Mouse (Mus musculus): ENCODE data around the gene Pank1. TPM values are rescaled to one million over a fixed set of nuclear protein-coding genes. Genes with fewer than 3 reads are reported as not detected.

Gene Pank1
- polyA plus RNA-seq, 1 experiment from 2014 or later: 7.5 TPM

DNA sequence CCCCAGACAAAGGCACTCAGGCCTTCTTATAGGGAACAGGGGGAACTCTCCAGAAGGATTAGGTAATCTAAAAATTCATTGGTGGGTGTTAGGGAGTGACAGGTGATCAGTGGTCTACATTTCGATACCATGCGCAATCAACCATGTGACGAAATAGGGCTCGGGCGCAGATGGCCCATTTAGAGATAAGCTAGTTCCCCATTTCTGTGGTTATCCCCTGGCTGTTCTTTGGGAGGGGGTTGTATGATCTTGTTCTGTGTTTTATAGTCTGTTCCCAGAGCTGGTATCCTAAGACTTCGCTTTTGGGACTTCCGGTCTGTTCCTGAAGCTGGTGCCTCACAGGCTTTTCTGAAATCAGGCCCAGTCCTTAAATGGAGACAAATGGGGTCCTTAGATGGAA is 26.2 kb upstream of the Pank1 start:
- Histone ChIP-seq H3K27me3 (ENCODE audit: control insufficient read depth, insufficient read depth, low read depth, low read length) (no peaks in the 10 kb centered on the region), H3K27ac (ENCODE audit: low read length) (no peak overlapping the region), H3K9ac (ENCODE audit: low read length) (no peak overlapping the region), H3K4me1 (replicated peaks; ENCODE audit: control insufficient read depth, insufficient read depth, low read length) (no peaks in the 10 kb centered on the region), H3K4me2 (ENCODE audit: low read depth, low read length) (no peak overlapping the region), H3K36me3 (ENCODE audit: control insufficient read depth, insufficient read depth, low read length) (no peaks in the 10 kb centered on the region), H3K9me3 (ENCODE audit: control insufficient read depth, low read length) (no peaks in the 10 kb centered on the region), H3K4me3 (ENCODE audit: low read length) (no peak overlapping the region)
- 89% methylated on average over 7 of the region's 7 CpGs for WGBS
- ATAC-seq (ENCODE audit: low read depth): no peak

DNA sequence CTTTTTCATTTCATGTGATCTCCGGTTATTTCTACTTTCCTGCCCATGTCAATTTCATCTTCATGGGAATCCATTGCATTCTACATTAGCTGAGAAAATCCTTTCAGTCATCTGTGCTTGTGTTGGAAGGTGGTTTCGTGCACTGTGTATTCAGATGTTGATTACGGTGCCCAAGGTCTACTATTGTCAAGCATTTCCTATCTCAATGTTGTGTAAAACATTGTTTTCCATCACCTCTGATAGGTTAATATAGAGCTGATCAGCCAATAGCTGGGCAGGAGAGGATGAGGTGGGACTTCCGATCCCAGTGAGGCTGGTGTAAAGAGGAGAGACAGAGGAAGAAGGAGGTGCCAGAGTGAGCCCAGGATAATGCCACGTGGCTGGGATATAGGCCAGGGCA is 24.8 kb upstream of the Pank1 start:
- Histone ChIP-seq H3K27me3 (ENCODE audit: control insufficient read depth, insufficient read depth, low read depth, low read length) (no peaks in the 10 kb centered on the region), H3K9ac (ENCODE audit: low read length) (no peak overlapping the region), H3K4me2 (ENCODE audit: low read depth, low read length) (no peak overlapping the region), H3K9me3 (ENCODE audit: control insufficient read depth, low read length) (no peaks in the 10 kb centered on the region), H3K36me3 (ENCODE audit: control insufficient read depth, insufficient read depth, low read length) (no peaks in the 10 kb centered on the region), H3K27ac (ENCODE audit: low read length) (no peak overlapping the region), H3K4me1 (replicated peaks; ENCODE audit: control insufficient read depth, insufficient read depth, low read length) (no peaks in the 10 kb centered on the region), H3K4me3 (ENCODE audit: low read length) (no peak overlapping the region)
- WGBS: 82% methylated on average over 5 of the region's 5 CpGs
- no peak for ATAC-seq (ENCODE audit: low read depth)

DNA sequence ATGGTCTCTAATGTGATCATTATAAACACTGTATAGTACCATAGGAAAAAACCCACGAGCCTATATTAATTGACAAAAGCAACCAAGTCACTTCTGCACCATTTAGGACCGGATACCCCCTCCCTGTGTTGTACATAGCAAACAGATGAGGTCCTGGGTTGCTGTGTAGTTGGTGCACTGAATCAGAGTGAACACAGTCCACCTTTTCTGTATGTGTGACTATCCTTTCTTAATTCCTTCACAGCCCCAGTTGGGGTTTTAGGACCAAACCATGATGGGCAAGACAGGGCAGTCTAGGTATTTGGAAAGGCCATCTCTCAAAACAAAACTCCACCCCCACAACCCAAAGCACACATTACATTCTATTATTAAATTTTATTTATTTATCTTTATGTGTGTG is 22.5 kb upstream of the Pank1 start:
- no peak for ATAC-seq (ENCODE audit: low read depth)
- Histone ChIP-seq H3K4me2 (ENCODE audit: low read depth, low read length) (no peak overlapping the region), H3K27ac (ENCODE audit: low read length) (no peak overlapping the region), H3K9me3 (ENCODE audit: control insufficient read depth, low read length) (no peaks in the 10 kb centered on the region), H3K4me3 (ENCODE audit: low read length) (no peak overlapping the region), H3K27me3 (ENCODE audit: control insufficient read depth, insufficient read depth, low read depth, low read length) (no peaks in the 10 kb centered on the region), H3K4me1 (replicated peaks; ENCODE audit: control insufficient read depth, insufficient read depth, low read length) (no peaks in the 10 kb centered on the region; the same call in none of the 2 replicates), H3K36me3 (ENCODE audit: control insufficient read depth, insufficient read depth, low read length) (no peaks in the 10 kb centered on the region), H3K9ac (ENCODE audit: low read length) (no peak overlapping the region)
- 78% methylated on average over 2 of the region's 2 CpGs for WGBS

DNA sequence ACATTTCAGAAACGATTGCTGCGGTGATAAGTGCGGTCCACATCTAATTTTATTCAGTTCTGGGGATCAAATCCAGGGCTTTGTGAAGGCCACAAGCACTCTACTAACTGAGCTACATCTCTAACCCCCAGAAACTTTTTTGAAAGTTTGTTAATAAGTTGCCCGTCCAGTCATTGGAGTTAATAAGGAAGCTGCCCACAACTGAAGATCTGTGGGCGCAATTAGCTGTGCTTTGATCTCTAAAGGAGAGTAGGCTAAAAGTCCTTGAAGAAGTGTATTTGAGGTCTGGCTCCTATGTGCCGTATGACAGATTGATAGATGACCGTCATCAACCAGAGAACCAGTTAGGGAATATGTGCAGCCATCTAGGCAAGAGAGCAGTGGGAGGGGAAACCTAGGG is 22.0 kb upstream of the Pank1 start:
- no peaks in the 10 kb centered on the region for H3K36me3 ChIP-seq (ENCODE audit: control insufficient read depth, insufficient read depth, low read length)
- H3K4me1 ChIP-seq (replicated peaks; ENCODE audit: control insufficient read depth, insufficient read depth, low read length): no peaks in the 10 kb centered on the region; the same call in none of the 2 replicates
- no peaks in the 10 kb centered on the region for H3K9me3 ChIP-seq (ENCODE audit: control insufficient read depth, low read length)
- H3K27me3 ChIP-seq (ENCODE audit: control insufficient read depth, insufficient read depth, low read depth, low read length): no peaks in the 10 kb centered on the region
- H3K4me3 ChIP-seq (ENCODE audit: low read length): no peak overlapping the region
- H3K4me2 ChIP-seq (ENCODE audit: low read depth, low read length): no peak overlapping the region
- ATAC-seq (ENCODE audit: low read depth): no peak
- no peak overlapping the region for H3K27ac ChIP-seq (ENCODE audit: low read length)
- H3K9ac ChIP-seq (ENCODE audit: low read length): no peak overlapping the region
- 84% methylated on average over 7 of the region's 7 CpGs for WGBS

DNA sequence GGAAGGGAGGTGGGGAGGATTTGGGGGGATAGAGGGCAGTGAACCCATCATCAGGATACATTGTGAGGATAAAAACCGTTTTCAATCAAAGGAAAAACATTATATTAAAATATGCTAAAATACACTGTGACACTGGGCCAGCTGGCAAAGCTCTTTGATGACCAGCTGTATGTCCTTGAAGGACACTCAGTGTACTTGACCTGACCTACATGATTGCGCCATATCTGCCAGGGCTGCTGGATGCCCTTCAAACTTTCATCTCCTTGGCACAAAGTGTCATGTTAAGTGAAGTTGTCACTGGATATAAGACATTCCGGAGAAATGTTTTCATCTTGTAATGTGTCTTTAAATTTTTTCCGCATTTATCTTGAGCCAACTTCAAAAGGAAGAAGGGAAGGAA is 19.7 kb upstream of the Pank1 start:
- Histone ChIP-seq H3K27me3 (ENCODE audit: control insufficient read depth, insufficient read depth, low read depth, low read length) (no peaks in the 10 kb centered on the region), H3K27ac (ENCODE audit: low read length) (peak overlapping the region; percentile 59; the same call in 1 of the 2 replicates), H3K9ac (ENCODE audit: low read length) (no peak overlapping the region), H3K4me2 (ENCODE audit: low read depth, low read length) (no peak overlapping the region), H3K4me1 (replicated peaks; ENCODE audit: control insufficient read depth, insufficient read depth, low read length) (no peaks in the 10 kb centered on the region; the same call in none of the 2 replicates), H3K4me3 (ENCODE audit: low read length) (no peak overlapping the region), H3K36me3 (ENCODE audit: control insufficient read depth, insufficient read depth, low read length) (no peaks in the 10 kb centered on the region), H3K9me3 (ENCODE audit: control insufficient read depth, low read length) (no peaks in the 10 kb centered on the region)
- 42% methylated on average over 4 of the region's 4 CpGs for WGBS
- ATAC-seq (ENCODE audit: low read depth): peak; percentile 88

DNA sequence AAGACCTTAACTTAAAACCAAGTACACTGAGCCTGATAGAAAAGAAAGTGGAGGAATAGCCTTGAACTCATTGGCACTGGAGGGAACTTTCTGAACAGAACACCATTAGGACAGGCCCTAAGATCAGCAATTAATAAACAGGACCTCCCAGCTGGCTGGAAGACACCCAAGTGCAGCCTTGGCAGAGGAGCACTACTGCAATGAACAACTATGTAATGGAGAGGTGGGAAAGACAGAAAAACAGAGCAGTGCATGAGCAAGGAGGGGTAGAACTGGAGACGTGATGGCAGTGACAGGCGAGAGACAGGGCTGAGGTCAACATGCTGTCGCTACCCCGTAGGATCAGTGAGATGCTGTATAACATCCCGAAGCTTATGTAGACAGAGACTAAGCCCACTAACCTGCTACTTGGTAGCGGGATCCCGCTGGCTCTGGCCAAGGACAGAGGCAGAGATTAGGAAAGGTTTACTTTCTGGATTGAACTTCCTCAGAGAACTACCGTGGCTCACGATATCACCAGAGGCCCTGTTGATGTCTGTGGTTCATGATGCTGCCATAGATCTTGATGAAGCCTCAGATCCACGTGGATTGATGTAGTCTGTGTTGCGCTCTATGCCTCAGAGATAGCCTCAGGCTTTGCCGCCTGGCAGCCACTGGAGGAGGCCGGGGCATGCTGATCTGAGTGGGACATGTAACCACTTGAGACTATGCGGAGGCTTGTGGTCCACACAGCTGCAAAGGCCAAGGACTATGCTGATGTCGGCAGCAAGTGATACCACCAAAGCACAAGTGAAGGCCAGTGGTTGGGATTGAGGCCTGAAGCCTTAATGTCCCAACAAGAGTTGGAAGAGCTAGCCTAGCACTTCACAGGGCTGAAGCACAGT is 18.1 kb upstream of the Pank1 start:
- Histone ChIP-seq H3K27ac (ENCODE audit: low read length) (peak overlapping the region; percentile 41), H3K4me3 (ENCODE audit: low read length) (no peak overlapping the region), H3K9ac (ENCODE audit: low read length) (no peak overlapping the region), H3K36me3 (ENCODE audit: control insufficient read depth, insufficient read depth, low read length) (no peaks in the 10 kb centered on the region), H3K27me3 (ENCODE audit: control insufficient read depth, insufficient read depth, low read depth, low read length) (no peaks in the 10 kb centered on the region), H3K9me3 (ENCODE audit: control insufficient read depth, low read length) (no peaks in the 10 kb centered on the region), H3K4me1 (replicated peaks; ENCODE audit: control insufficient read depth, insufficient read depth, low read length) (no peaks in the 10 kb centered on the region; the same call in none of the 2 replicates), H3K4me2 (ENCODE audit: low read depth, low read length) (no peak overlapping the region)
- ATAC-seq (ENCODE audit: low read depth): peak; percentile 85
- 68% methylated on average over 15 of the region's 15 CpGs for WGBS

DNA sequence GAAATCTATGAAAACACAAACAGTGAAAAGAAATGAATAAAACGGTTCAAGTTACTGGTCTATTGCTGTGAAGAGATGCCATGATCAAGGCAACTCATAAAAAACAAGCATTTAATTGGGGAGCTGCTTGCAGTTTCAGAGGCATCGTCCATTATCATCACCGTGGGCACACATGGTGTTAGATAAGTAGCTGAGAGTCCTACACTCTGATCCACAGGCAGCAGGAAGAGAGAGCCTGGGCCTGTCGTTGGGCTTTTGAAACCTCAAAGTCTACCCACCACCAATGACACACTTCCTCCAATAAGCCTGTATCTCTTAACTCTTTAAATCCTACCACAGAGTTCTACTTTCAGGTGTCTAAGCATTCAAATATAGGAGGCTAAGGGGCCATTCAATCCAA is 15.8 kb upstream of the Pank1 start:
- H3K36me3 ChIP-seq (ENCODE audit: control insufficient read depth, insufficient read depth, low read length): no peaks in the 10 kb centered on the region
- ATAC-seq (ENCODE audit: low read depth): no peak
- H3K4me2 ChIP-seq (ENCODE audit: low read depth, low read length): no peak overlapping the region
- H3K4me3 ChIP-seq (ENCODE audit: low read length): no peak overlapping the region
- no peaks in the 10 kb centered on the region for H3K27me3 ChIP-seq (ENCODE audit: control insufficient read depth, insufficient read depth, low read depth, low read length)
- H3K27ac ChIP-seq (ENCODE audit: low read length): no peak overlapping the region
- 75% methylated on average over 4 of the region's 4 CpGs for WGBS
- H3K9ac ChIP-seq (ENCODE audit: low read length): no peak overlapping the region
- no peaks in the 10 kb centered on the region for H3K9me3 ChIP-seq (ENCODE audit: control insufficient read depth, low read length)
- H3K4me1 ChIP-seq (replicated peaks; ENCODE audit: control insufficient read depth, insufficient read depth, low read length): no peaks in the 10 kb centered on the region; the same call in none of the 2 replicates

DNA sequence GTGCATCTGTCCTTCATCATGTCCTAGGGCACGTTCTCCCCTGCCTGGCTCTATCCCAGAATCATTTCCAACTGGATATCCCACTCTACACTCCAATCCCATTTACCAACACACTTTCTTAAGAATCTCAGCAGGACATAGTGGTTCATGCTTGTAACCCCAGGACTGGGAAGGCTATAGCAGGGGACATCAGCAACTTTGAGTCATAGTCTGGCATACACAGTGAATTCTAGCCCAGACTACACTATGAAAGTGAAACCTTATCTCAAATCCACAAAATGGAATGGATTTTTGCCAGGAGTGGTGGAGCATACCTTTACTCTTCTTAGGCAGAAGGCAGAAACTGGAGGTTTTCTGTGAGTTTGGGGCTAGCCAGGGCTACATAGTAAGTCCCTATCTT is 12.3 kb upstream of the Pank1 start:
- Histone ChIP-seq H3K27me3 (ENCODE audit: control insufficient read depth, insufficient read depth, low read depth, low read length) (no peaks in the 10 kb centered on the region), H3K9ac (ENCODE audit: low read length) (no peak overlapping the region), H3K27ac (ENCODE audit: low read length) (no peak overlapping the region), H3K4me2 (ENCODE audit: low read depth, low read length) (no peak overlapping the region), H3K4me3 (ENCODE audit: low read length) (no peak overlapping the region), H3K36me3 (ENCODE audit: control insufficient read depth, insufficient read depth, low read length) (no peaks in the 10 kb centered on the region), H3K4me1 (replicated peaks; ENCODE audit: control insufficient read depth, insufficient read depth, low read length) (no peaks in the 10 kb centered on the region), H3K9me3 (ENCODE audit: control insufficient read depth, low read length) (no peaks in the 10 kb centered on the region)
- WGBS: 63% methylated on average over 1 of the region's 1 CpGs
- 0 out of 2 replicates have a peak, but pooled peaks have one; percentile 12 for ATAC-seq (ENCODE audit: low read depth)

DNA sequence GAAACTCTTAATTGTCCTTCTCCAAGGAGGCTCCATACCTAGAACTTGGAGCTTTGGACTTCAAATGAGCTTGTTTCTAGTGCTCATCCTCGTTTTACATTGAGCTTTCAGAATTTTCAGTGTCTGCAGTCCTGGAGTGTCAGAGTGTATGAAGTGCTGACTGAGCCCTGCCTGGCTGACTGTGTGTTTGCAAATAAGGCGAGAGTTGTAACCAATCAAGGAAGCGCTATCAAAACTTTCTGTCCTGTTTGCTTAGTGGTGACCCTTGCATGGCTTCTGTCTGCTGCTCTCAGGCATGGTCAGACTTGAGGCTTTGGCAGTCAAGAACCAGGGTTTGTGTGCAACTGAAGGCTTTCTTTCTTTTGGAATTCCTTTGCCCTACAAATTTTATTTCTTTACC is 11.7 kb upstream of the Pank1 start:
- H3K4me3 ChIP-seq (ENCODE audit: low read length): no peak overlapping the region
- no peaks in the 10 kb centered on the region for H3K9me3 ChIP-seq (ENCODE audit: control insufficient read depth, low read length)
- H3K36me3 ChIP-seq (ENCODE audit: control insufficient read depth, insufficient read depth, low read length): no peaks in the 10 kb centered on the region
- H3K4me2 ChIP-seq (ENCODE audit: low read depth, low read length): no peak overlapping the region
- peak; percentile 76 for ATAC-seq (ENCODE audit: low read depth)
- no peaks in the 10 kb centered on the region for H3K27me3 ChIP-seq (ENCODE audit: control insufficient read depth, insufficient read depth, low read depth, low read length)
- WGBS: 28% methylated on average over 3 of the region's 3 CpGs
- no peak overlapping the region for H3K9ac ChIP-seq (ENCODE audit: low read length)
- no peaks in the 10 kb centered on the region for H3K4me1 ChIP-seq (replicated peaks; ENCODE audit: control insufficient read depth, insufficient read depth, low read length)
- no peak overlapping the region for H3K27ac ChIP-seq (ENCODE audit: low read length)
